Mouse (Mus musculus): ENCODE measurements around the gene Ociad2. TPM values are rescaled to one million over a fixed set of nuclear protein-coding genes. Genes with fewer than 3 reads are reported as not detected.

The Ociad2 gene
- polyA plus RNA-seq (2016; fragmentation: Nextera tagmentation; extraction: Ambion mirVana): 4.7 and 4.9 TPM in 2 replicates

- peaks cover 19% of the 10 kb centered on the region for H3K4me1 ChIP-seq
- 72% methylated on average over 8 of the region's 8 CpGs for WGBS (ENCODE audit: insufficient replicate concordance)
- ATAC-seq: no peak
- H3K36me3 ChIP-seq: no peaks in the 10 kb centered on the region
- H3K9me3 ChIP-seq (replicated peaks): no peaks in the 10 kb centered on the region
- H3K27ac ChIP-seq: no peak within 1 kb of the TSS
- H3K9ac ChIP-seq: no peak within 1 kb of the TSS
- no peak within 1 kb of the TSS for H3K4me3 ChIP-seq
- peaks cover 86% of the 10 kb centered on the region for H3K27me3 ChIP-seq (replicated peaks)
- no peak within 1 kb of the TSS for H3K4me2 ChIP-seq
Observed at GRCm38 (mm10) chr5:73340723-73341235, at the start of gene Ociad2. Gene Ociad2 (minus strand): TSS chr5:73341028.

- peaks cover 22% of the 10 kb centered on the region for H3K27me3 ChIP-seq (replicated peaks)
- no peak overlapping the region for H3K9ac ChIP-seq
- H3K4me2 ChIP-seq: no peak overlapping the region
- ATAC-seq: no peak
- no peaks in the 10 kb centered on the region for H3K4me1 ChIP-seq
- H3K36me3 ChIP-seq: no peaks in the 10 kb centered on the region
- no peak overlapping the region for H3K4me3 ChIP-seq
- no peaks in the 10 kb centered on the region for H3K9me3 ChIP-seq (replicated peaks)
- no peak overlapping the region for H3K27ac ChIP-seq
- 68% methylated on average over 4 of the region's 4 CpGs for WGBS (ENCODE audit: insufficient replicate concordance)
Observed at GRCm38 (mm10) chr5:73383647-73383970, 42.8 kb upstream of the Ociad2 start.

DNA sequence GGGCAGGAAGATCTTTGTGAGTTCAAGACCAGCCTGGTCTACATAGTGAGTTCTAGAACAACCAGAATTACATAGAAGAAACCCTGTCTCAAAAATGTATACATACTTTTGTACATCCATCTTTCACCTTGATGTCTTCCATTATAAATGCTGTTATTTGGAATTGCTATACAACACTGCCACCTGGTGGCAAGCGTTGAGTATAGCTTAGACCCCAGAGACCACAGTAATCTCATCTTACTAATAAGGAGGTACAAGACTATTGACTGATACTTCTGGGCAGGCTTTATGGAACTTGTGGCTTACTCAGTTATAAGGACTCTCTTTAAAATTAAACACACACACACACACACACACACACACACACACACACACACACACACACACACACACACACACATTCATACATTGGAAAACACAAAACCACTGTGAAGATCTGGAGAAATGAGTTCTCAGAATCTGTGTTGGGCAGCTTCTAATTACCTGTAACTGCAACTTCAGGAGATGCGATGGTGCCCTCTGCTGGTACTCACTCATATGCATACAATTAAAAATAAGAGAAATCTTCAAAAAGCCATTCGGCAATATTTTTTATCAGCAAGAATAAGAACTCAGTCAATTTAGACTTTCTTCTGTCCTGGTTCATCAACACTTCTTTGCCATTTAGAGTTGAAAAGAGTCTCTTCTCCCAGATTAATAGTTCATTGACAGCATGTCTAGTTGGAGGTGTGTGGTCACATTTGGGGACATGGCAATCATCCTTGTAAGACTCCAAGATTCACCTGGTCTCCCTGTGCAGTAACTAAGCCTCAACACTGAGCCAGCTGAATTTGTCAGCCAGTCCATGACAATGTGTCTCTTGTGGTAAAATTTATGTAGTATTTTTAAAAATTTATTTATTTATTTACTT lies 42.2 kb upstream of the Ociad2 start:
- Histone ChIP-seq H3K27ac (no peak overlapping the region), H3K9ac (no peak overlapping the region), H3K27me3 (replicated peaks) (peaks cover 22% of the 10 kb centered on the region), H3K4me2 (no peak overlapping the region), H3K9me3 (replicated peaks) (no peaks in the 10 kb centered on the region), H3K4me3 (no peak overlapping the region), H3K36me3 (no peaks in the 10 kb centered on the region), H3K4me1 (no peaks in the 10 kb centered on the region)
- ATAC-seq: no peak
- WGBS (ENCODE audit: insufficient replicate concordance): 25% methylated on average over 3 of the region's 3 CpGs

GRCm38 (mm10) chr5:73381976-73382540 lies 41.2 kb upstream of the Ociad2 start:
- 64% methylated on average over 9 of the region's 9 CpGs for WGBS (ENCODE audit: insufficient replicate concordance)
- no peaks in the 10 kb centered on the region for H3K9me3 ChIP-seq (replicated peaks)
- no peaks in the 10 kb centered on the region for H3K36me3 ChIP-seq
- H3K27me3 ChIP-seq (replicated peaks): peaks cover 22% of the 10 kb centered on the region
- H3K4me3 ChIP-seq: no peak overlapping the region
- H3K4me1 ChIP-seq: no peaks in the 10 kb centered on the region
- no peak overlapping the region for H3K27ac ChIP-seq
- no peak for ATAC-seq
- H3K4me2 ChIP-seq: no peak overlapping the region
- H3K9ac ChIP-seq: no peak overlapping the region

DNA sequence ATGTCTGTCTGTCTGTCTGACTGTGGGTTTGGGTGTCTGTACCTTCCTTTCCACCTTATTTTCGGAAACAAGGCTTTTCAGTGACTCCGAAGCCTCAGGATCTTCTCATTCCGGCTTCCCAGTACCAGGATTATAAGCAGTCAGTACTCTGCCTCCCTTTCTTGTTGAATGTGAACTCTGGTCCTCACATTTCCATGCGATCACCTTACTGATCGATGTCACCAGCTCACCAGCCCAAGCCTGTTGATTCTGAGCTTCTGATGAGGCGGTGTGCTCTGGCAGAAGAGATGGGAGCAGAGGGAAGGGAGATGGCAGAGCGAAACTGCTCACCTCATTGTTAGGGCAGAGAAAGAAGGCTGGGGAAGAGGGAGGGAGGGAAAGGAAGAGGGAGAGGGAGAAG lies 40.7 kb upstream of the Ociad2 start:
- Histone ChIP-seq H3K27me3 (replicated peaks) (peaks cover 22% of the 10 kb centered on the region), H3K27ac (no peak overlapping the region), H3K9ac (no peak overlapping the region), H3K36me3 (no peaks in the 10 kb centered on the region), H3K9me3 (replicated peaks) (no peaks in the 10 kb centered on the region), H3K4me2 (no peak overlapping the region), H3K4me1 (no peaks in the 10 kb centered on the region), H3K4me3 (no peak overlapping the region)
- no peak for ATAC-seq
- 72% methylated on average over 7 of the region's 7 CpGs for WGBS (ENCODE audit: insufficient replicate concordance)

DNA sequence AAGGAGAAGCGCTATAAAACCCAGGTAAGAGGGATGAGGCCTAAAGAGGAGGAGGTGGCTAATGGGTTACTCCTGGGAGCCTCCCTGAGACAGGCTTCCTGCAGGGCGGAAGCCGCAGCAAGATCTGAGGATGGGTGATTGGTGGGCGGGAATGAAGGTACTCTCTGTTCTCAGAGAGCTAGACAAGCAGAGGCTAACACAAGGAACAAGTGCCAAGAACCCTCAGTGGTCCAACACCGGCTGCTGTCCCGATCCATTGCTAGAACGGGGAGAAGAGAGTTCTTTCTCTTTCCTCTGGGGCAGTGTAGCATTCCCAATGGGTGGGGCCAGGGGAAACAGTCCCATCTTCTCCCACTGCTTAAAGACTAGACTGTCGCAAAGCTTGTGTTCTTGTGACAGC lies 40.0 kb upstream of the Ociad2 start:
- ATAC-seq: no peak
- no peak overlapping the region for H3K4me2 ChIP-seq
- no peaks in the 10 kb centered on the region for H3K36me3 ChIP-seq
- no peaks in the 10 kb centered on the region for H3K9me3 ChIP-seq (replicated peaks)
- H3K27ac ChIP-seq: no peak overlapping the region
- peaks cover 22% of the 10 kb centered on the region for H3K27me3 ChIP-seq (replicated peaks)
- H3K4me3 ChIP-seq: no peak overlapping the region
- H3K9ac ChIP-seq: no peak overlapping the region
- 44% methylated on average over 8 of the region's 8 CpGs for WGBS (ENCODE audit: insufficient replicate concordance)
- no peaks in the 10 kb centered on the region for H3K4me1 ChIP-seq

DNA sequence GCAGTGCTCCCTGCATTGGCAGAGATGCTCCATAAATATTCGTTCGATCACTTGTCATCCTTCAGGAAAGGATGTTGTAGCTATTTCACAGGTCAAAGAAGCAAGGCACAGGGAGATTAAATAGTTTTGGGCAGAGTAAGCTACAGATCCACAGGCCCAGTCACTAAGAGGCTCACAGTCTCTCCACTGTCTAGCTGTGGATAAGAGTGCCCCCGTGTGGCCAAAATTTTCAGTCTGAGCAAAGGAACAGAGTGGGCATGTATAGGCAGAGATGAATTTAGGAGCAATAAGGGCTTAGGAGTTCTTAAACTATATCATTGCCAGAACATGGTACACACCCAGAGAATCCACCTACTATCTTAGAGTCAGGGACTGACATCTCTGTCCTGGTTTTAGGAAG lies 39.1 kb upstream of the Ociad2 start:
- Histone ChIP-seq H3K27me3 (replicated peaks) (peaks cover 30% of the 10 kb centered on the region), H3K4me3 (no peak overlapping the region), H3K4me1 (no peaks in the 10 kb centered on the region), H3K4me2 (no peak overlapping the region), H3K27ac (no peak overlapping the region), H3K36me3 (no peaks in the 10 kb centered on the region), H3K9ac (no peak overlapping the region), H3K9me3 (replicated peaks) (no peaks in the 10 kb centered on the region)
- WGBS (ENCODE audit: insufficient replicate concordance): 21% methylated on average over 3 of the region's 3 CpGs
- ATAC-seq: peak; percentile 85

- Histone ChIP-seq H3K27me3 (replicated peaks) (peaks cover 27% of the 10 kb centered on the region), H3K4me1 (no peaks in the 10 kb centered on the region), H3K4me3 (no peak overlapping the region), H3K36me3 (no peaks in the 10 kb centered on the region), H3K4me2 (no peak overlapping the region), H3K9me3 (replicated peaks) (no peaks in the 10 kb centered on the region), H3K27ac (no peak overlapping the region), H3K9ac (no peak overlapping the region)
- 74% methylated on average over 7 of the region's 7 CpGs for WGBS (ENCODE audit: insufficient replicate concordance)
- no peak for ATAC-seq
Observed at GRCm38 (mm10) chr5:73376491-73376890, 35.7 kb upstream of the Ociad2 start.

GRCm38 (mm10) chr5:73376041-73376440 lies 35.2 kb upstream of the Ociad2 start:
- Histone ChIP-seq H3K27ac (no peak overlapping the region), H3K9ac (no peak overlapping the region), H3K4me3 (no peak overlapping the region), H3K4me2 (no peak overlapping the region), H3K9me3 (replicated peaks) (no peaks in the 10 kb centered on the region), H3K36me3 (no peaks in the 10 kb centered on the region), H3K27me3 (replicated peaks) (peaks cover 23% of the 10 kb centered on the region), H3K4me1 (no peaks in the 10 kb centered on the region)
- 63% methylated on average over 9 of the region's 9 CpGs for WGBS (ENCODE audit: insufficient replicate concordance)
- ATAC-seq: no peak

DNA sequence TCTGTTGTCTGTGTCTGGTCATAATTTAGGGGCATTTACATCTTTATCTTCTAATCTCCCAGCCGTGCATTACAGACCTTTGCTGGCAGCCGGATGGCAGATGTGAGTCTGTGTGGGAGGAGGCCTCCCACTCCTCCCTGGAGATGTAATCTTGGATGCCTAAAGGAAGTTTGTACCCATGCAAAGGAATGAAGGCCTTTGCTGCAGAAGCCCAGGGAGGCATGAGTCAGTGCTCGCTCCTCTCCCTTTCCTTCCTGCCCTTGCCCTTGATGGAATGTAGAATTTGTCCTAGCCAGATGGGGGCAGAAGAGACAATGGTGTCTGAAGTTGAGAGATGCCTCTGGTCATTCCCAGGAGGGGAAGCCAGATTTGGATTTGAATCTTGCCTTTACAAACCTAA lies 32.4 kb upstream of the Ociad2 start:
- Histone ChIP-seq H3K27me3 (replicated peaks) (peaks cover 17% of the 10 kb centered on the region; the same call in 1 of the 2 replicates), H3K4me3 (no peak overlapping the region), H3K27ac (no peak overlapping the region), H3K4me1 (no peaks in the 10 kb centered on the region), H3K4me2 (no peak overlapping the region), H3K36me3 (no peaks in the 10 kb centered on the region), H3K9me3 (replicated peaks) (no peaks in the 10 kb centered on the region), H3K9ac (no peak overlapping the region)
- no peak for ATAC-seq
- WGBS (ENCODE audit: insufficient replicate concordance): 40% methylated on average over 3 of the region's 3 CpGs

GRCm38 (mm10) chr5:73372601-73373000 lies 31.8 kb upstream of the Ociad2 start:
- WGBS (ENCODE audit: insufficient replicate concordance): 64% methylated on average over 5 of the region's 5 CpGs
- no peaks in the 10 kb centered on the region for H3K36me3 ChIP-seq
- H3K9me3 ChIP-seq (replicated peaks): no peaks in the 10 kb centered on the region
- peaks cover 17% of the 10 kb centered on the region; the same call in 1 of the 2 replicates for H3K27me3 ChIP-seq (replicated peaks)
- no peaks in the 10 kb centered on the region for H3K4me1 ChIP-seq
- ATAC-seq: no peak
- no peak overlapping the region for H3K27ac ChIP-seq
- no peak overlapping the region for H3K4me3 ChIP-seq
- no peak overlapping the region for H3K9ac ChIP-seq
- no peak overlapping the region for H3K4me2 ChIP-seq

- H3K4me3 ChIP-seq: no peak overlapping the region
- WGBS (ENCODE audit: insufficient replicate concordance): 66% methylated on average over 3 of the region's 3 CpGs
- H3K4me2 ChIP-seq: no peak overlapping the region
- no peaks in the 10 kb centered on the region for H3K36me3 ChIP-seq
- no peaks in the 10 kb centered on the region for H3K9me3 ChIP-seq (replicated peaks)
- H3K27me3 ChIP-seq (replicated peaks): 0 out of 2 replicates have a peak, but pooled peaks cover 7% of the 10 kb centered on the region
- no peak overlapping the region for H3K9ac ChIP-seq
- peaks cover 8% of the 10 kb centered on the region for H3K4me1 ChIP-seq
- no peak overlapping the region for H3K27ac ChIP-seq
- ATAC-seq: no peak
Observed at GRCm38 (mm10) chr5:73369731-73370130, 28.9 kb upstream of the Ociad2 start.
